In the genomic region with DNA sequence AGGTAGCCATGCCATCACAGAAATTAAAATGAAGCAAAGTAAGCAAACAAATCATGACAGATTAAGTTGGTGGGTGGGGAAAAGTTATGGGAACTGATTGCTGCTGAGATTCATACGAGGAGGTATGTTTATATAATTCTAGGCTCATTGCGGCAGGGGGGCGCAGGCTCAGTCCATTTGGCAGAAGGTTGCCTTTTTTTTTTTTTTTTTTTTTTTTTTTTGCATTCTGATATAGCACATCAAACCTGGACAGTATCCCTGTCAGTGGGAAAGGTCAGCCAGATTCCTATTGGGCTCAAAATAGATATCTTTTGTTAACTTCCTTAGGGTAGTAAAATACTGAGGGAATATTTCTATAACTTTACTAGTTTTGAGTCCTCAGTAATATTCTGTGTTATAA, we compare ENCODE assay signal across 15 mouse cellular contexts.
DNase-seq lines count a peak whose midpoint lies in the region.
"Had no signal": no experiment of that assay in that cellular context is flagged by ENCODE, and none has a peak within 500 bp of the region (broad histone marks: within the 10 kb centered on the region; RNA-seq: fewer than 3 reads in every experiment).

No protein-coding gene starts in this region.

- DNase-seq in left cerebral cortex, postnatal 4 days = peak; percentile 60
- no peak for DNase-seq in left cerebral cortex, postnatal 10 days (ENCODE audit: extremely low spot score in 1 of 2, low spot score in 2 of 2)
- DNase-seq in cerebellum, adult 11-12 months = peak; percentile 78
- DNase-seq in cerebellum, adult 9-10 months = peak; percentile 87
- peak; percentile 78 to 87 for DNase-seq in cerebellum, postnatal 25 days
- no peak for DNase-seq in heart, postnatal 14 days
- no peak for DNase-seq in spleen, postnatal 14 days (ENCODE audit: low spot score in 2 of 2)
- DNase-seq in gastrocnemius, postnatal 14 days = no peak
- DNase-seq: adrenal gland, postnatal 10 days; forebrain, postnatal 0 days; gastrocnemius, postnatal 36 days; heart, adult 2 months; heart, postnatal 36 days; kidney, adult 11 months; kidney, adult 9 months had no signal

- intact Hi-C loops in left cerebral cortex, postnatal 4 days (cut with DNase I) = no loop called here
- intact Hi-C loops in left cerebral cortex, postnatal 10 days (cut with DNase I) = no loop called here
- intact Hi-C loops in heart, postnatal 14 days (cut with DNase I) = no loop called here
- intact Hi-C loops in gastrocnemius, postnatal 14 days (cut with DNase I; ENCODE audit: low total_unique reads) = no loop called here

Comparison
In these comparisons a context has a peak if more than half of its experiments do, and no peak if none do; other contexts are left out.
1. DNase-seq: peak in left cerebral cortex, postnatal 4 days (single experiment), cerebellum, adult 11-12 months (single experiment), cerebellum, adult 9-10 months (single experiment) and cerebellum, postnatal 25 days (2 of 2); none in left cerebral cortex, postnatal 10 days (0 of 2), heart, postnatal 14 days (0 of 2), spleen, postnatal 14 days (0 of 2) and gastrocnemius, postnatal 14 days (single experiment).